Mouse (Mus musculus) E14TG2a.4 (cell line): ENCODE measurements around the gene Zmynd8.
A peak's percentile ranks its signal among the peaks of the same experiment; 100 is the strongest.

Source experiments
- CTCF ChIP-seq: conservative IDR thresholded peaks from 2 replicates; pipeline ENCODE4 v1.5.1; 2014; ENCODE audit warnings: low read length
- NANOG ChIP-seq: IDR thresholded peaks from 2 replicates; pipeline ENCODE4 v1.6.1; 2014; ENCODE audit warnings: borderline replicate concordance, low read length, mixed read lengths
- POU5F1 ChIP-seq: IDR thresholded peaks from 2 replicates; pipeline ENCODE4 v1.6.1; 2014; ENCODE audit warnings: low read length, borderline replicate concordance

GRCm38 (mm10) chr2:165914298-165914697, 15.5 kb upstream of the Zmynd8 start:
- peak; percentile 82 for TF ChIP-seq CTCF
- TF ChIP-seq NANOG = no peak
- TF ChIP-seq POU5F1 = no peak
